Comparison of ENCODE assay signal across 21 mouse cellular contexts in the genomic region with DNA sequence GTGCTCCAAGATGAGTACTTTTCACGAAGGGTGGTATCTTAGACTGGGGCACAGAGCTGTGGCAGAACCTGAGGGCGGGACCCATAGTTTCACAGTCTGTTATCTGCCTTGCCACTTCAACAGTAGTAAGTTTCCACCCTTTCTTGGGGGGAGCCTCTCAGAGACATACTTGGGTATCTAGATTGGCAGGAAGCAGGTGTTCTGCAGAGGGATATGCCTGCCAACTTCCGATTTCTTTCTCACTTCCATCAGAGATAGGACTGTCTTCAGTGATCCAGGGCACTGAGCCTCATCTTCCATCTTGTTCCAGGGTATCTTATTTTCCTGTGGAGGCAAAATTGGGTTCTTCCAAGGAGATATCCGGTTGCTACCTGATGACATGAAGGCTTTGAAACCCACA. TPM values are rescaled to one million over a fixed set of nuclear protein-coding genes. Genes with fewer than 3 reads are reported as not detected.
DNase-seq lines count a peak whose midpoint lies in the region; ATAC-seq and TF ChIP-seq lines count a peak whose summit lies in the region.
"Had no signal": no experiment of that assay in that cellular context is flagged by ENCODE, and none has a peak within 500 bp of the region (broad histone marks: within the 10 kb centered on the region; RNA-seq: fewer than 3 reads in every experiment).

No protein-coding gene starts in this region.

- no peaks in the 10 kb centered on the region for H3K9me3 ChIP-seq in stomach, embryonic 14.5 days (ENCODE audit: control insufficient read depth, low read depth, low read length)
- H3K9me3 ChIP-seq in stomach, postnatal 0 days (ENCODE audit: control insufficient read depth, low read length), result no peaks in the 10 kb centered on the region
- H3K9me3 ChIP-seq in erythroblast, embryonic 14.5 days (ENCODE audit: control insufficient read depth, low read length), result peaks cover 3% of the 10 kb centered on the region
- no peaks in the 10 kb centered on the region for H3K9me3 ChIP-seq in liver, embryonic 15.5 days (replicated peaks)
- H3K9me3 ChIP-seq in stomach, embryonic 16.5 days (replicated peaks; ENCODE audit: control insufficient read depth, low read length), result no peaks in the 10 kb centered on the region
- H3K9me3 ChIP-seq: embryonic facial prominence, embryonic 12.5 days; midbrain, embryonic 12.5 days; neural tube, embryonic 13.5 days had no signal

- no peak for TF ChIP-seq CTCF in stomach, postnatal 0 days (IDR thresholded peaks at IDR 0.05; ENCODE audit: low read depth)

- no peak overlapping the region for H3K4me2 ChIP-seq in stomach, embryonic 14.5 days (replicated peaks; ENCODE audit: low read depth, low read length)
- H3K4me2 ChIP-seq in stomach, postnatal 0 days (replicated peaks; ENCODE audit: low read depth), result no peak overlapping the region
- H3K4me2 ChIP-seq in liver, embryonic 15.5 days, result peak overlapping the region; percentile 60
- H3K4me2 ChIP-seq in stomach, embryonic 16.5 days (ENCODE audit: low read depth, low read length), result no peak overlapping the region
- H3K4me2 ChIP-seq: embryonic facial prominence, embryonic 12.5 days; midbrain, embryonic 12.5 days; neural tube, embryonic 13.5 days had no signal

- TF ChIP-seq EP300 in stomach, postnatal 0 days (optimal IDR thresholded peaks at IDR 0.05), result no peak

- ATAC-seq in stomach, embryonic 14.5 days (ENCODE audit: insufficient number of reproducible peaks, insufficient read depth, low FRiP score, low read depth), result peak; percentile 67; the same call in 1 of the 2 replicates
- ATAC-seq in stomach, postnatal 0 days (ENCODE audit: low FRiP score, low TSS enrichment), result no peak
- peak; percentile 100 for ATAC-seq in liver, embryonic 15.5 days (ENCODE audit: insufficient read depth)
- ATAC-seq in stomach, embryonic 16.5 days (ENCODE audit: insufficient read depth, low FRiP score), result peak; percentile 60
- ATAC-seq: hindbrain, postnatal 0 days had no signal

- intact Hi-C loops in left cerebral cortex, postnatal 25 days (cut with DNase I), result no loop called here

- DNase-seq in stomach, postnatal 0 days (ENCODE audit: low spot score), result no peak
- no peak for DNase-seq in B cell, adult 2 months
- DNase-seq in left cerebral cortex, postnatal 25 days (ENCODE audit: low spot score in 2 of 2), result no peak
- no peak for DNase-seq in ovary, postnatal 36 days (ENCODE audit: low spot score)
- DNase-seq: cerebellum, adult 2 months; gastrocnemius, postnatal 10 days; heart, postnatal 14 days; kidney, adult 8-10 months; left cerebral cortex, postnatal 4 days; lung, adult 18-20 months; lung, postnatal 36 days; thymus, postnatal 4 days had no signal

- 92% methylated on average over 4 of the region's 4 CpGs for WGBS in stomach, embryonic 14.5 days
- WGBS in stomach, postnatal 0 days, result 87% methylated on average over 4 of the region's 4 CpGs
- 21% methylated on average over 4 of the region's 4 CpGs for WGBS in liver, embryonic 15.5 days (ENCODE audit: insufficient replicate concordance)
- WGBS in stomach, embryonic 16.5 days, result 84% methylated on average over 4 of the region's 4 CpGs

- no peak overlapping the region for H3K9ac ChIP-seq in stomach, embryonic 14.5 days (replicated peaks; ENCODE audit: low read depth, low read length)
- no peak overlapping the region for H3K9ac ChIP-seq in stomach, postnatal 0 days (ENCODE audit: low read length)
- H3K9ac ChIP-seq in liver, embryonic 15.5 days, result peak overlapping the region; percentile 39
- no peak overlapping the region for H3K9ac ChIP-seq in stomach, embryonic 16.5 days (ENCODE audit: low read length)
- H3K9ac ChIP-seq: embryonic facial prominence, embryonic 12.5 days; midbrain, embryonic 12.5 days; neural tube, embryonic 13.5 days had no signal

- peaks cover 14% of the 10 kb centered on the region for H3K36me3 ChIP-seq in stomach, embryonic 14.5 days (ENCODE audit: control insufficient read depth, insufficient read depth, low read length)
- peaks cover 9% of the 10 kb centered on the region; the same call in 1 of the 2 replicates for H3K36me3 ChIP-seq in stomach, postnatal 0 days (ENCODE audit: control insufficient read depth, insufficient read depth, low read length)
- peaks cover 97% of the 10 kb centered on the region for H3K36me3 ChIP-seq in erythroblast, embryonic 14.5 days (ENCODE audit: control insufficient read depth)
- H3K36me3 ChIP-seq in liver, embryonic 15.5 days (replicated peaks), result peaks cover 89% of the 10 kb centered on the region
- H3K36me3 ChIP-seq in stomach, embryonic 16.5 days (ENCODE audit: control insufficient read depth, insufficient read depth, low read length), result no peaks in the 10 kb centered on the region
- H3K36me3 ChIP-seq: embryonic facial prominence, embryonic 12.5 days had no signal

- H3K27ac ChIP-seq in stomach, embryonic 14.5 days (ENCODE audit: low read length), result no peak overlapping the region
- H3K27ac ChIP-seq in stomach, postnatal 0 days (replicated peaks), result no peak overlapping the region
- peak overlapping the region; percentile 90 for H3K27ac ChIP-seq in liver, embryonic 15.5 days (replicated peaks)
- H3K27ac ChIP-seq in stomach, embryonic 16.5 days (ENCODE audit: low read length), result no peak overlapping the region
- H3K27ac ChIP-seq: embryonic facial prominence, embryonic 12.5 days; hindbrain, postnatal 0 days; midbrain, embryonic 12.5 days; neural tube, embryonic 13.5 days had no signal

- no peaks in the 10 kb centered on the region for H3K27me3 ChIP-seq in stomach, embryonic 14.5 days (ENCODE audit: control insufficient read depth, insufficient read depth, low read length)
- no peaks in the 10 kb centered on the region for H3K27me3 ChIP-seq in stomach, postnatal 0 days (ENCODE audit: control insufficient read depth, insufficient read depth, low read length)
- H3K27me3 ChIP-seq in erythroblast, embryonic 14.5 days (ENCODE audit: control insufficient read depth), result no peaks in the 10 kb centered on the region
- H3K27me3 ChIP-seq in liver, embryonic 15.5 days, result no peaks in the 10 kb centered on the region
- no peaks in the 10 kb centered on the region for H3K27me3 ChIP-seq in stomach, embryonic 16.5 days (ENCODE audit: control insufficient read depth, insufficient read depth, low read length)
- H3K27me3 ChIP-seq: embryonic facial prominence, embryonic 12.5 days; midbrain, embryonic 12.5 days; neural tube, embryonic 13.5 days had no signal

- no peak overlapping the region for H3K4me3 ChIP-seq in stomach, embryonic 14.5 days (ENCODE audit: low read depth, low read length)
- no peak overlapping the region for H3K4me3 ChIP-seq in stomach, postnatal 0 days (ENCODE audit: low read depth, low read length)
- peak overlapping the region; percentile 60 for H3K4me3 ChIP-seq in erythroblast, embryonic 14.5 days (replicated peaks)
- H3K4me3 ChIP-seq in liver, embryonic 15.5 days (replicated peaks), result peak overlapping the region; percentile 47
- no peak overlapping the region for H3K4me3 ChIP-seq in stomach, embryonic 16.5 days (replicated peaks; ENCODE audit: low read length)
- H3K4me3 ChIP-seq: embryonic facial prominence, embryonic 12.5 days; midbrain, embryonic 12.5 days; neural tube, embryonic 13.5 days had no signal

- H3K4me1 ChIP-seq in stomach, embryonic 14.5 days (ENCODE audit: control insufficient read depth, insufficient read depth, low read length), result no peaks in the 10 kb centered on the region
- H3K4me1 ChIP-seq in stomach, postnatal 0 days (replicated peaks; ENCODE audit: control insufficient read depth, insufficient read depth), result no peaks in the 10 kb centered on the region
- H3K4me1 ChIP-seq in erythroblast, embryonic 14.5 days (ENCODE audit: control insufficient read depth), result peaks cover 58% of the 10 kb centered on the region
- peaks cover 48% of the 10 kb centered on the region for H3K4me1 ChIP-seq in liver, embryonic 15.5 days (replicated peaks)
- H3K4me1 ChIP-seq in stomach, embryonic 16.5 days (ENCODE audit: control insufficient read depth, insufficient read depth, low read length), result no peaks in the 10 kb centered on the region
- H3K4me1 ChIP-seq: embryonic facial prominence, embryonic 12.5 days; midbrain, embryonic 12.5 days; neural tube, embryonic 13.5 days had no signal

RNA-seq across cellular contexts. Expression of gene Zdhhc6, which starts 31.7 kb away (rescaled TPM):
- polyA plus RNA-seq in stomach, embryonic 14.5 days (2014; fragmentation: Nextera tagmentation; extraction: Ambion mirVana), result 96.2 and 104 TPM in 2 replicates
- 49.8 and 50.8 TPM in 2 replicates for polyA plus RNA-seq in stomach, postnatal 0 days (2015; fragmentation: Nextera tagmentation; extraction: Ambion mirVana)
- 1.3 and 2.3 TPM in 2 replicates for polyA plus RNA-seq in erythroblast, embryonic 14.5 days (2012)
- polyA plus RNA-seq in liver, embryonic 15.5 days (2015; fragmentation: Nextera tagmentation; extraction: Ambion mirVana), result 49.0 and 51.4 TPM in 2 replicates
- 85.8 and 92.1 TPM in 2 replicates for polyA plus RNA-seq in stomach, embryonic 16.5 days (2015; fragmentation: Nextera tagmentation; extraction: Ambion mirVana)
- total RNA-seq in left cerebral cortex, postnatal 25 days (2021), result 10 to 100 TPM; 28.4 to 30.7 TPM

RNA-seq across cellular contexts. Expression of gene Vti1a, which starts 32.0 kb away (rescaled TPM):
- polyA plus RNA-seq in stomach, embryonic 14.5 days (2014; fragmentation: Nextera tagmentation; extraction: Ambion mirVana), result 27.2 and 29.9 TPM in 2 replicates
- polyA plus RNA-seq in stomach, postnatal 0 days (2015; fragmentation: Nextera tagmentation; extraction: Ambion mirVana), result 19.4 and 20.1 TPM in 2 replicates
- 0.90 and 1.0 TPM in 2 replicates for polyA plus RNA-seq in erythroblast, embryonic 14.5 days (2012)
- 13.6 and 13.7 TPM in 2 replicates for polyA plus RNA-seq in liver, embryonic 15.5 days (2015; fragmentation: Nextera tagmentation; extraction: Ambion mirVana)
- 26.1 and 27.0 TPM in 2 replicates for polyA plus RNA-seq in stomach, embryonic 16.5 days (2015; fragmentation: Nextera tagmentation; extraction: Ambion mirVana)
- total RNA-seq in left cerebral cortex, postnatal 25 days (2021), result 10 to 100 TPM; 61.6 to 63.4 TPM

RNA-seq across cellular contexts. Expression of gene Acsl5, which starts 32.4 kb away (rescaled TPM):
- polyA plus RNA-seq in stomach, embryonic 14.5 days (2014; fragmentation: Nextera tagmentation; extraction: Ambion mirVana), result 58.7 and 62.9 TPM in 2 replicates
- 62.7 and 63.2 TPM in 2 replicates for polyA plus RNA-seq in stomach, postnatal 0 days (2015; fragmentation: Nextera tagmentation; extraction: Ambion mirVana)
- polyA plus RNA-seq in erythroblast, embryonic 14.5 days (2012), result 0.92 and 1.3 TPM in 2 replicates
- polyA plus RNA-seq in liver, embryonic 15.5 days (2015; fragmentation: Nextera tagmentation; extraction: Ambion mirVana), result 154 and 157 TPM in 2 replicates
- 145 and 151 TPM in 2 replicates for polyA plus RNA-seq in stomach, embryonic 16.5 days (2015; fragmentation: Nextera tagmentation; extraction: Ambion mirVana)
- total RNA-seq in left cerebral cortex, postnatal 25 days (2021), result 10 to 100 TPM; 42.9 to 47.9 TPM

RNA-seq across cellular contexts. Expression of gene Gucy2g, which starts 43.1 kb away (rescaled TPM):
- polyA plus RNA-seq in stomach, embryonic 14.5 days (2014; fragmentation: Nextera tagmentation; extraction: Ambion mirVana), result not detected in 2 replicates
- polyA plus RNA-seq in stomach, postnatal 0 days (2015; fragmentation: Nextera tagmentation; extraction: Ambion mirVana), result 0.08 TPM in 2 replicates
- polyA plus RNA-seq in erythroblast, embryonic 14.5 days (2012), result not detected in 2 replicates
- polyA plus RNA-seq in liver, embryonic 15.5 days (2015; fragmentation: Nextera tagmentation; extraction: Ambion mirVana), result not detected in 2 replicates
- polyA plus RNA-seq in stomach, embryonic 16.5 days (2015; fragmentation: Nextera tagmentation; extraction: Ambion mirVana), result 0.05 and 0.11 TPM in 2 replicates
- 1 to 10 TPM; 2.8 to 3.2 TPM for total RNA-seq in left cerebral cortex, postnatal 25 days (2021)
- total RNA-seq: hindbrain, postnatal 0 days had no signal
- polyA plus RNA-seq: embryonic facial prominence, embryonic 12.5 days; forebrain, embryonic 11.5 days; midbrain, embryonic 12.5 days; neural tube, embryonic 13.5 days had no signal

Comparison
In these comparisons a context has a peak if more than half of its experiments do, and no peak if none do; other contexts are left out.
1. H3K4me3 ChIP-seq: peak in erythroblast, embryonic 14.5 days (single experiment) and liver, embryonic 15.5 days (single experiment); none in stomach, embryonic 14.5 days (single experiment), stomach, postnatal 0 days (single experiment) and stomach, embryonic 16.5 days (single experiment).
2. RNA of gene Zdhhc6, which starts 31.7 kb away (polyA plus RNA-seq): 96.2 to 104 TPM in stomach, embryonic 14.5 days, 85.8 to 92.1 TPM in stomach, embryonic 16.5 days, 49.8 to 50.8 TPM in stomach, postnatal 0 days and 49.0 to 51.4 TPM in liver, embryonic 15.5 days; 1.3 to 2.3 TPM in erythroblast, embryonic 14.5 days; every median in the first group is over 10 times any median in the second.
3. RNA of gene Acsl5, which starts 32.4 kb away (polyA plus RNA-seq): 154 to 157 TPM in liver, embryonic 15.5 days, 145 to 151 TPM in stomach, embryonic 16.5 days, 62.7 to 63.2 TPM in stomach, postnatal 0 days and 58.7 to 62.9 TPM in stomach, embryonic 14.5 days; 0.92 to 1.3 TPM in erythroblast, embryonic 14.5 days; every median in the first group is over 10 times any median in the second.